Mouse (Mus musculus): ENCODE measurements around the gene Zmpste24. TPM values are rescaled to one million over a fixed set of nuclear protein-coding genes. Genes with fewer than 3 reads are reported as not detected.

Zmpste24 gene
- polyA plus RNA-seq (2015; fragmentation: Nextera tagmentation; extraction: Ambion mirVana): 40.8 and 42.4 TPM in 2 replicates

GRCm38 (mm10) chr4:121097650-121098378 lies at the start of gene Zmpste24:
Gene Zmpste24 (minus strand): TSS chr4:121098241.
- WGBS: under 1% methylated on average over 39 of the region's 39 CpGs
- peak within 1 kb of the TSS; percentile 70 for H3K4me3 ChIP-seq (ENCODE audit: low read length)

GRCm38 (mm10) chr4:121109126-121109525 lies 11.1 kb upstream of the Zmpste24 start, which contains the start of gene Tmco2:
Gene Tmco2 (minus strand): TSS chr4:121109226.
- Histone ChIP-seq H3K9me3 (ENCODE audit: low read length) (no peaks in the 10 kb centered on the region), H3K4me2 (replicated peaks; ENCODE audit: low read depth, low read length) (no peak within 1 kb of the TSS), H3K27ac (ENCODE audit: low read length) (no peak within 1 kb of the TSS), H3K27me3 (ENCODE audit: insufficient read depth, low read length) (no peaks in the 10 kb centered on the region), H3K9ac (replicated peaks; ENCODE audit: low read length) (no peak within 1 kb of the TSS), H3K4me1 (ENCODE audit: insufficient read depth, low read length) (no peaks in the 10 kb centered on the region), H3K36me3 (ENCODE audit: insufficient read depth, low read length) (no peaks in the 10 kb centered on the region), H3K4me3 (ENCODE audit: low read length) (no peak within 1 kb of the TSS)
- no peak for ATAC-seq (ENCODE audit: low FRiP score, low TSS enrichment)
- 93% methylated on average over 2 of the region's 2 CpGs for WGBS

More at GRCm38 (mm10) chr4:121097650-121098378, at the start of gene Zmpste24:
- Histone ChIP-seq H3K9ac (replicated peaks; ENCODE audit: low read length) (peak within 1 kb of the TSS; percentile 71), H3K9me3 (ENCODE audit: low read length) (no peaks in the 10 kb centered on the region), H3K4me2 (replicated peaks; ENCODE audit: low read depth, low read length) (peak within 1 kb of the TSS; percentile 83), H3K36me3 (ENCODE audit: insufficient read depth, low read length) (peaks cover 20% of the 10 kb centered on the region), H3K27ac (ENCODE audit: low read length) (peak within 1 kb of the TSS; percentile 75), H3K4me1 (ENCODE audit: insufficient read depth, low read length) (peaks cover 11% of the 10 kb centered on the region), H3K27me3 (ENCODE audit: insufficient read depth, low read length) (no peaks in the 10 kb centered on the region)
- ATAC-seq (ENCODE audit: low FRiP score, low TSS enrichment): peak; percentile 92

- Histone ChIP-seq H3K9me3 (ENCODE audit: low read length) (no peaks in the 10 kb centered on the region), H3K4me3 (ENCODE audit: low read length) (no peak overlapping the region), H3K36me3 (ENCODE audit: insufficient read depth, low read length) (no peaks in the 10 kb centered on the region), H3K4me2 (replicated peaks; ENCODE audit: low read depth, low read length) (no peak overlapping the region), H3K4me1 (ENCODE audit: insufficient read depth, low read length) (0 out of 2 replicates have a peak, but pooled peaks cover 2% of the 10 kb centered on the region), H3K9ac (replicated peaks; ENCODE audit: low read length) (no peak overlapping the region), H3K27ac (ENCODE audit: low read length) (no peak overlapping the region), H3K27me3 (ENCODE audit: insufficient read depth, low read length) (no peaks in the 10 kb centered on the region)
- 89% methylated on average over 4 of the region's 4 CpGs for WGBS
- no peak for ATAC-seq (ENCODE audit: low FRiP score, low TSS enrichment)
Observed at GRCm38 (mm10) chr4:121103304-121103703, 5.3 kb upstream of the Zmpste24 start.

GRCm38 (mm10) chr4:121090211-121090610 lies 7.8 kb downstream of the Zmpste24 start:
- ATAC-seq (ENCODE audit: low FRiP score, low TSS enrichment): no peak
- Histone ChIP-seq H3K9me3 (ENCODE audit: low read length) (no peaks in the 10 kb centered on the region), H3K27ac (ENCODE audit: low read length) (no peak overlapping the region), H3K4me1 (ENCODE audit: insufficient read depth, low read length) (no peaks in the 10 kb centered on the region), H3K4me2 (replicated peaks; ENCODE audit: low read depth, low read length) (no peak overlapping the region), H3K27me3 (ENCODE audit: insufficient read depth, low read length) (no peaks in the 10 kb centered on the region), H3K4me3 (ENCODE audit: low read length) (no peak overlapping the region), H3K36me3 (ENCODE audit: insufficient read depth, low read length) (peaks cover 51% of the 10 kb centered on the region), H3K9ac (replicated peaks; ENCODE audit: low read length) (no peak overlapping the region)
- WGBS: 82% methylated on average over 4 of the region's 4 CpGs

GRCm38 (mm10) chr4:121088696-121089095 lies 9.3 kb downstream of the Zmpste24 start:
- Histone ChIP-seq H3K4me1 (ENCODE audit: insufficient read depth, low read length) (no peaks in the 10 kb centered on the region), H3K27me3 (ENCODE audit: insufficient read depth, low read length) (no peaks in the 10 kb centered on the region), H3K4me3 (ENCODE audit: low read length) (no peak overlapping the region), H3K36me3 (ENCODE audit: insufficient read depth, low read length) (peaks cover 47% of the 10 kb centered on the region), H3K9me3 (ENCODE audit: low read length) (no peaks in the 10 kb centered on the region), H3K9ac (replicated peaks; ENCODE audit: low read length) (no peak overlapping the region), H3K27ac (ENCODE audit: low read length) (no peak overlapping the region), H3K4me2 (replicated peaks; ENCODE audit: low read depth, low read length) (no peak overlapping the region)
- no peak for ATAC-seq (ENCODE audit: low FRiP score, low TSS enrichment)
- 91% methylated on average over 2 of the region's 2 CpGs for WGBS

- H3K36me3 ChIP-seq (ENCODE audit: insufficient read depth, low read length): peaks cover 44% of the 10 kb centered on the region
- H3K4me3 ChIP-seq (ENCODE audit: low read length): no peak overlapping the region
- H3K27me3 ChIP-seq (ENCODE audit: insufficient read depth, low read length): no peaks in the 10 kb centered on the region
- no peaks in the 10 kb centered on the region for H3K4me1 ChIP-seq (ENCODE audit: insufficient read depth, low read length)
- H3K4me2 ChIP-seq (replicated peaks; ENCODE audit: low read depth, low read length): no peak overlapping the region
- no peak overlapping the region for H3K27ac ChIP-seq (ENCODE audit: low read length)
- ATAC-seq (ENCODE audit: low FRiP score, low TSS enrichment): no peak
- no peak overlapping the region for H3K9ac ChIP-seq (replicated peaks; ENCODE audit: low read length)
- H3K9me3 ChIP-seq (ENCODE audit: low read length): no peaks in the 10 kb centered on the region
Observed at GRCm38 (mm10) chr4:121084506-121084905, 13.5 kb downstream of the Zmpste24 start.

- Histone ChIP-seq H3K4me1 (ENCODE audit: insufficient read depth, low read length) (peaks cover 2% of the 10 kb centered on the region; the same call in 1 of the 2 replicates), H3K9ac (replicated peaks; ENCODE audit: low read length) (no peak overlapping the region), H3K4me2 (replicated peaks; ENCODE audit: low read depth, low read length) (no peak overlapping the region), H3K9me3 (ENCODE audit: low read length) (no peaks in the 10 kb centered on the region), H3K27me3 (ENCODE audit: insufficient read depth, low read length) (no peaks in the 10 kb centered on the region), H3K27ac (ENCODE audit: low read length) (no peak overlapping the region), H3K36me3 (ENCODE audit: insufficient read depth, low read length) (peaks cover 53% of the 10 kb centered on the region), H3K4me3 (ENCODE audit: low read length) (no peak overlapping the region)
- WGBS: 87% methylated on average over 1 of the region's 1 CpGs
- ATAC-seq (ENCODE audit: low FRiP score, low TSS enrichment): no peak
Observed at GRCm38 (mm10) chr4:121080395-121080794, 17.6 kb downstream of the Zmpste24 start.

GRCm38 (mm10) chr4:121077915-121078646 lies 20.0 kb downstream of the Zmpste24 start:
- ATAC-seq (ENCODE audit: low FRiP score, low TSS enrichment): peak; percentile 31; the same call in 1 of the 2 replicates
- Histone ChIP-seq H3K4me1 (ENCODE audit: insufficient read depth, low read length) (peaks cover 2% of the 10 kb centered on the region; the same call in 1 of the 2 replicates), H3K36me3 (ENCODE audit: insufficient read depth, low read length) (peaks cover 43% of the 10 kb centered on the region), H3K27ac (ENCODE audit: low read length) (peak overlapping the region; percentile 14; the same call in 1 of the 2 replicates), H3K27me3 (ENCODE audit: insufficient read depth, low read length) (no peaks in the 10 kb centered on the region), H3K9ac (replicated peaks; ENCODE audit: low read length) (no peak overlapping the region), H3K9me3 (ENCODE audit: low read length) (no peaks in the 10 kb centered on the region), H3K4me2 (replicated peaks; ENCODE audit: low read depth, low read length) (no peak overlapping the region), H3K4me3 (ENCODE audit: low read length) (no peak overlapping the region)
- 34% methylated on average over 3 of the region's 3 CpGs for WGBS

GRCm38 (mm10) chr4:121074250-121074649 lies 23.8 kb downstream of the Zmpste24 start:
- Histone ChIP-seq H3K27me3 (ENCODE audit: insufficient read depth, low read length) (no peaks in the 10 kb centered on the region), H3K9ac (replicated peaks; ENCODE audit: low read length) (no peak overlapping the region), H3K27ac (ENCODE audit: low read length) (no peak overlapping the region), H3K4me3 (ENCODE audit: low read length) (no peak overlapping the region), H3K36me3 (ENCODE audit: insufficient read depth, low read length) (peaks cover 39% of the 10 kb centered on the region), H3K4me2 (replicated peaks; ENCODE audit: low read depth, low read length) (no peak overlapping the region), H3K4me1 (ENCODE audit: insufficient read depth, low read length) (peaks cover 2% of the 10 kb centered on the region; the same call in 1 of the 2 replicates), H3K9me3 (ENCODE audit: low read length) (no peaks in the 10 kb centered on the region)
- WGBS: 80% methylated on average over 4 of the region's 4 CpGs
- ATAC-seq (ENCODE audit: low FRiP score, low TSS enrichment): no peak

GRCm38 (mm10) chr4:121065336-121065735 lies 32.7 kb downstream of the Zmpste24 start:
- 55% methylated on average over 2 of the region's 2 CpGs for WGBS
- peaks cover 40% of the 10 kb centered on the region for H3K36me3 ChIP-seq (ENCODE audit: insufficient read depth, low read length)
- ATAC-seq (ENCODE audit: low FRiP score, low TSS enrichment): no peak
- H3K4me2 ChIP-seq (replicated peaks; ENCODE audit: low read depth, low read length): no peak overlapping the region
- no peak overlapping the region for H3K9ac ChIP-seq (replicated peaks; ENCODE audit: low read length)
- H3K4me1 ChIP-seq (ENCODE audit: insufficient read depth, low read length): no peaks in the 10 kb centered on the region
- H3K27me3 ChIP-seq (ENCODE audit: insufficient read depth, low read length): no peaks in the 10 kb centered on the region
- no peaks in the 10 kb centered on the region for H3K9me3 ChIP-seq (ENCODE audit: low read length)
- H3K27ac ChIP-seq (ENCODE audit: low read length): no peak overlapping the region
- no peak overlapping the region for H3K4me3 ChIP-seq (ENCODE audit: low read length)

Data from kidney, embryonic 16.5 days (tissue).